Mouse (Mus musculus): ENCODE results near the gene Mmrn1.

DNA sequence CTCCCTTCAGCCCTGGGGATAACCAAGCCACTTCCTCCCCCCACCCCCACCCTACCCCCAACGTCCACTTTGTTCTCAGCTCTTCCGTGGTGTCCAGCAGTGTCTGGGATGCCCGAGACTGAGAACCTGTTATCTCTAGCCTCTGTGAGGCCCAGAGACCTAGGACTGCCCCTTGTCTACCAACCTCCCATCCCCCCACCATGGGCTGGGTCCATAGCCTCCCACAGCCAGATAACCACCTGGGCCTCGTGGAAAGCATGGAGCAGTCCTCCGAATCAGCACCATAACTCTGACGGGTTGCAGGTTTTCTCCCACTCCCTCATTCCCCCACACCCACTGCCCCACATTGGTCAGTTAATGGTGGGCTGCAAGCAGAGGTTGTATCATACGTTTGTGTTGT is 44.4 kb upstream of the Mmrn1 start:
- TF ChIP-seq POLR2A (IDR thresholded peaks at IDR 0.05; ENCODE audit: low read depth, low read length) = no peak
- no peak for TF ChIP-seq CTCF (IDR thresholded peaks at IDR 0.05; ENCODE audit: extremely low read depth, insufficient read length, insufficient replicate concordance, low read depth, low read length)
